Mouse (Mus musculus) T-helper 2 cell (primary cell): Measurements from ENCODE around the gene Fchsd2.

ENCODE experiments used
- in situ Hi-C: fragments of 300-600 bp; cut with MboI, MseI; formaldehyde crosslinking; loops from one replicate; pipeline ENCODE4 v1.15.1; 2025; ENCODE audit warnings: high pct_unique_total_duplicates

Fchsd2 gene

GRCm38 (mm10) chr7:101178751-101179150 lies 86.1 kb downstream of the Fchsd2 start:
- in situ Hi-C loops, result no loop called here

- in situ Hi-C loops, result no loop called here
Observed at GRCm38 (mm10) chr7:101191326-101191969, 98.8 kb downstream of the Fchsd2 start.

- in situ Hi-C loops, result no loop called here
Observed at GRCm38 (mm10) chr7:101210826-101211225, 118.2 kb downstream of the Fchsd2 start.

GRCm38 (mm10) chr7:101213515-101214263 lies 121.0 kb downstream of the Fchsd2 start:
- in situ Hi-C loops, result no loop called here

- in situ Hi-C loops, result no loop called here
Observed at GRCm38 (mm10) chr7:101216724-101217123, 124.1 kb downstream of the Fchsd2 start.

GRCm38 (mm10) chr7:101223501-101223900 lies 130.8 kb downstream of the Fchsd2 start:
- in situ Hi-C loops, result no loop called here

GRCm38 (mm10) chr7:101229336-101229735 lies 136.7 kb downstream of the Fchsd2 start:
- in situ Hi-C loops, result no loop called here

- in situ Hi-C loops, result loop anchor here (5.0 kb wide), 1 partner anchor 169 kb away; no protein-coding TSS in a partner anchor
Observed at GRCm38 (mm10) chr7:101231458-101231857, 138.8 kb downstream of the Fchsd2 start.

GRCm38 (mm10) chr7:101232716-101233115 lies 140.1 kb downstream of the Fchsd2 start:
- in situ Hi-C loops, result loop anchor here (5.0 kb wide), 1 partner anchor 170 kb away; no protein-coding TSS in a partner anchor

- in situ Hi-C loops, result no loop called here
Observed at GRCm38 (mm10) chr7:101236712-101237473, 144.2 kb downstream of the Fchsd2 start.

GRCm38 (mm10) chr7:101248760-101249159 lies 156.1 kb downstream of the Fchsd2 start:
- in situ Hi-C loops, result no loop called here

GRCm38 (mm10) chr7:101249173-101249572 lies 156.5 kb downstream of the Fchsd2 start:
- in situ Hi-C loops, result no loop called here

- in situ Hi-C loops, result no loop called here
Observed at GRCm38 (mm10) chr7:101253071-101253470, 160.4 kb downstream of the Fchsd2 start.

- in situ Hi-C loops, result no loop called here
Observed at GRCm38 (mm10) chr7:101258482-101258881, 165.8 kb downstream of the Fchsd2 start.

GRCm38 (mm10) chr7:101261941-101262546 lies 169.4 kb downstream of the Fchsd2 start:
- in situ Hi-C loops, result no loop called here

GRCm38 (mm10) chr7:101263511-101263910 lies 170.8 kb downstream of the Fchsd2 start:
- in situ Hi-C loops, result no loop called here

- in situ Hi-C loops, result no loop called here
Observed at GRCm38 (mm10) chr7:101267457-101268259, 175.0 kb downstream of the Fchsd2 start.

- in situ Hi-C loops, result no loop called here
Observed at GRCm38 (mm10) chr7:101271602-101272001, 178.9 kb downstream of the Fchsd2 start.

GRCm38 (mm10) chr7:101272466-101273160 lies 179.9 kb downstream of the Fchsd2 start:
- in situ Hi-C loops, result no loop called here

GRCm38 (mm10) chr7:101282721-101283120 lies 190.1 kb downstream of the Fchsd2 start:
- in situ Hi-C loops, result no loop called here
